In the genomic region with DNA sequence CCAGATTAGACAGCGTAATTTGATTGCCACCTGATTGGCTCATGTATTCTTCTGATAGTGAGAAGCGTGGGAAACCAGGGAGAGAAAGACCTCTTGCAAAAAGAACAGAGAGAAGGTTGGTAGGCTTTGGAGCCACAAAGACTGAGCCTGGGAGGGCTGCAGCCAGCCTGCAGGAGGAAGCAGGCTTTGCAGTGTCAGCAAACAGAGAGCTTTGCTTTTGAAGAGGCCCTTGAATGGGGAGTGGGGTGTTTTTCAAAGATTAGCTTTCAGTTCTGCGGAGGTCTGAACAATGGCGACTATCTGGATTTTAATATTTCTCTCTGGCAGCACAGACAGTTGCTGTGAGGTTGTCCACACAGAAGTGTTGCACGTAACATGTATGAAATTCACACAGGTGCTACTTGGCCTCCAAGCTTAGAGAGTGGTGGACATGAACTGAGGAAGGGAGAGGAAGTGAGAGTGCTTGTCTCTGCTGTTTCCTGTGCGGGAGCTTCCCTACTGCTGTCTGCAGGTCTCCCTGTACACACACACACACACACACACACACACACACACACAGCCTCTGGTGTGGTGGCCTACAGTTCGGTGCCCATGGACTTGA, we compare ENCODE assay signal across 9 mouse cellular contexts.
DNase-seq lines count a peak whose midpoint lies in the region; ATAC-seq and TF ChIP-seq lines count a peak whose summit lies in the region.
"Had no signal": no experiment of that assay in that cellular context is flagged by ENCODE, and none has a peak within 500 bp of the region (broad histone marks: within the 10 kb centered on the region; RNA-seq: fewer than 3 reads in every experiment).

No protein-coding gene starts in this region.

- no peak overlapping the region for H3K9ac ChIP-seq in midbrain, embryonic 15.5 days

- peaks cover 16% of the 10 kb centered on the region for H3K4me1 ChIP-seq in embryonic facial prominence, embryonic 10.5 days
- H3K4me1 ChIP-seq in midbrain, embryonic 15.5 days = peaks cover 5% of the 10 kb centered on the region

- H3K4me2 ChIP-seq in midbrain, embryonic 15.5 days = no peak overlapping the region

- no peak overlapping the region for H3K4me3 ChIP-seq in layer of hippocampus, adult 2 months
- no peak overlapping the region for H3K4me3 ChIP-seq in embryonic facial prominence, embryonic 10.5 days
- no peak overlapping the region for H3K4me3 ChIP-seq in midbrain, embryonic 15.5 days

- WGBS in embryonic facial prominence, embryonic 10.5 days = 65% methylated on average over 7 of the region's 7 CpGs
- 32% methylated on average over 7 of the region's 7 CpGs for WGBS in midbrain, embryonic 15.5 days

- no peaks in the 10 kb centered on the region for H3K9me3 ChIP-seq in embryonic facial prominence, embryonic 10.5 days
- H3K9me3 ChIP-seq in midbrain, embryonic 15.5 days = no peaks in the 10 kb centered on the region
- H3K9me3 ChIP-seq: G1E had no signal

- H3K27me3 ChIP-seq in embryonic facial prominence, embryonic 10.5 days (replicated peaks; ENCODE audit: low read depth, poor library complexity, severe bottlenecking) = no peaks in the 10 kb centered on the region
- no peaks in the 10 kb centered on the region for H3K27me3 ChIP-seq in midbrain, embryonic 15.5 days (replicated peaks)

- ATAC-seq in midbrain, embryonic 15.5 days (replicated peaks) = peak; percentile 46

- no peak for TF ChIP-seq CTCF in layer of hippocampus, adult 2 months (conservative IDR thresholded peaks at IDR 0.05)

- no peaks in the 10 kb centered on the region for H3K36me3 ChIP-seq in embryonic facial prominence, embryonic 10.5 days (replicated peaks)
- H3K36me3 ChIP-seq in midbrain, embryonic 15.5 days (replicated peaks) = no peaks in the 10 kb centered on the region
- H3K36me3 ChIP-seq: G1E had no signal

- intact Hi-C loops in heart, postnatal 14 days (cut with DNase I) = no loop called here

- no peak for DNase-seq in layer of hippocampus, adult 2 months (ENCODE audit: low spot score in 2 of 2)
- no peak for DNase-seq in layer of hippocampus, postnatal 25 days (ENCODE audit: extremely low spot score in 1 of 2, low spot score in 1 of 2)
- peak; percentile 19 for DNase-seq in embryonic facial prominence, embryonic 10.5 days (ENCODE audit: low spot score)
- peak; percentile 11 to 21 for DNase-seq in heart, postnatal 14 days
- DNase-seq in urinary bladder, postnatal 10 days (ENCODE audit: low spot score) = no peak
- no peak for DNase-seq in urinary bladder, postnatal 4 days (ENCODE audit: low spot score in 2 of 2)
- DNase-seq in kidney, adult 8-10 months = no peak

- peak overlapping the region; percentile 8; the same call in 1 of the 2 replicates for H3K27ac ChIP-seq in layer of hippocampus, adult 2 months
- peak overlapping the region; percentile 11; the same call in 1 of the 2 replicates for H3K27ac ChIP-seq in embryonic facial prominence, embryonic 10.5 days (replicated peaks)
- H3K27ac ChIP-seq in midbrain, embryonic 15.5 days = 0 out of 2 replicates have a peak overlapping the region, but pooled peaks have one; percentile 43

Comparison
In these comparisons a context has a peak if more than half of its experiments do, and no peak if none do; other contexts are left out.
1. DNase-seq: peak in embryonic facial prominence, embryonic 10.5 days (single experiment) and heart, postnatal 14 days (2 of 2); none in layer of hippocampus, adult 2 months (0 of 2), layer of hippocampus, postnatal 25 days (0 of 2), urinary bladder, postnatal 10 days (single experiment), urinary bladder, postnatal 4 days (0 of 2) and kidney, adult 8-10 months (0 of 2).
2. Peak in every context shown above with its lines, with median percentiles within 50 percentile points of each other: H3K27ac ChIP-seq.